Mouse (Mus musculus): ENCODE measurements around the gene 1810055G02Rik. TPM values are rescaled to one million over a fixed set of nuclear protein-coding genes. Genes with fewer than 3 reads are reported as not detected.

The 1810055G02Rik gene
- total and polyA plus RNA-seq, 3 experiments = 22.4 to 32.3 TPM; not detected in 1

GRCm38 (mm10) chr19:3695006-3695405, 13.1 kb upstream of the 1810055G02Rik start:
- Histone ChIP-seq H3K4me3 (ENCODE audit: control insufficient read depth in 1 of 2, insufficient read depth in 1 of 2, low read depth in 2 of 2, low read length in 2 of 2) (no peak overlapping the region), H3K79me2 (ENCODE audit: control insufficient read depth, insufficient read depth, low read length, poor library complexity) (no peaks in the 10 kb centered on the region), H3K36me3 (ENCODE audit: control insufficient read depth in 1 of 2, insufficient read depth in 2 of 2, low read length in 2 of 2) (no peaks in the 10 kb centered on the region; a peak in 1 of 4 replicates), H3K9ac (ENCODE audit: control insufficient read depth, low read depth, low read length, poor library complexity, severe bottlenecking) (no peak overlapping the region), H3K9me3 (replicated peaks; ENCODE audit: insufficient read depth, low read length) (no peaks in the 10 kb centered on the region), H3K27ac (ENCODE audit: control insufficient read depth, low read depth, low read length) (no peak overlapping the region), H3K4me1 (ENCODE audit: control insufficient read depth in 1 of 2, insufficient read depth in 2 of 2, low read length in 2 of 2) (no peaks in the 10 kb centered on the region), H3K27me3 (ENCODE audit: control insufficient read depth in 1 of 2, insufficient read depth in 2 of 2, low read length in 2 of 2) (no peaks in the 10 kb centered on the region)
- TF ChIP-seq ZKSCAN1 (IDR thresholded peaks at IDR 0.05; ENCODE audit: low read depth, low read length) (no peak), TCF12 (IDR thresholded peaks at IDR 0.05; ENCODE audit: low read depth, low read length) (no peak), EP300 (IDR thresholded peaks at IDR 0.05; ENCODE audit: low read depth in 1 of 2, low read length in 2 of 2) (no peak), KAT2A (conservative IDR thresholded peaks at IDR 0.05; ENCODE audit: low read depth, low read length) (no peak), MAZ (IDR thresholded peaks at IDR 0.05; ENCODE audit: low read depth, low read length) (no peak), MYB (IDR thresholded peaks at IDR 0.05; ENCODE audit: low read depth, low read length) (no peak), ETS1 (IDR thresholded peaks at IDR 0.05; ENCODE audit: low read depth, low read length) (no peak), POLR2A (IDR thresholded peaks at IDR 0.05; ENCODE audit: control insufficient read depth in 1 of 2, insufficient read depth in 1 of 2, low read depth in 1 of 2, low read length in 2 of 2, poor library complexity in 1 of 2) (no peak), USF1 (IDR thresholded peaks at IDR 0.05; ENCODE audit: low read depth, low read length) (no peak), TBP (IDR thresholded peaks at IDR 0.05; ENCODE audit: low read depth, low read length) (no peak), GABPA (IDR thresholded peaks at IDR 0.05; ENCODE audit: low read depth, low read length) (no peak), GATA1 (IDR thresholded peaks at IDR 0.05; ENCODE audit: low read depth, low read length) (no peak), SMC3 (IDR thresholded peaks at IDR 0.05; ENCODE audit: low read depth, low read length) (no peak), POLR2AphosphoS2 (IDR thresholded peaks at IDR 0.05; ENCODE audit: low read length) (no peak), USF2 (IDR thresholded peaks at IDR 0.05; ENCODE audit: borderline replicate concordance in 1 of 2, insufficient read depth in 1 of 2, low read depth in 1 of 2, low read length in 2 of 2) (no peak), E2F4 (IDR thresholded peaks at IDR 0.05; ENCODE audit: borderline replicate concordance, low read depth, low read length) (no peak), ZNF384 (IDR thresholded peaks at IDR 0.05; ENCODE audit: low read depth, low read length) (no peak)
- no peak for DNase-seq (ENCODE audit: low read depth, low spot score)

- TF ChIP-seq MXI1 (IDR thresholded peaks at IDR 0.05; ENCODE audit: low read depth, low read length) (no peak), MAZ (IDR thresholded peaks at IDR 0.05; ENCODE audit: low read depth, low read length) (no peak), KAT2A (conservative IDR thresholded peaks at IDR 0.05; ENCODE audit: low read depth, low read length) (no peak)
- H3K79me2 ChIP-seq (ENCODE audit: control insufficient read depth, insufficient read depth, low read length, poor library complexity) = no peaks in the 10 kb centered on the region
- H3K36me3 ChIP-seq (ENCODE audit: control insufficient read depth in 1 of 2, insufficient read depth in 2 of 2, low read length in 2 of 2) = no peaks in the 10 kb centered on the region; a peak in 1 of 4 replicates
- H3K9ac ChIP-seq (ENCODE audit: control insufficient read depth, low read depth, low read length, poor library complexity, severe bottlenecking) = no peak overlapping the region
- no peaks in the 10 kb centered on the region for H3K4me1 ChIP-seq (ENCODE audit: control insufficient read depth in 1 of 2, insufficient read depth in 2 of 2, low read length in 2 of 2)
- no peak for DNase-seq (ENCODE audit: low read depth, low spot score)
- no peaks in the 10 kb centered on the region for H3K9me3 ChIP-seq (replicated peaks; ENCODE audit: insufficient read depth, low read length)
- no peaks in the 10 kb centered on the region for H3K27me3 ChIP-seq (ENCODE audit: control insufficient read depth in 1 of 2, insufficient read depth in 2 of 2, low read length in 2 of 2)
- H3K27ac ChIP-seq (ENCODE audit: control insufficient read depth, low read depth, low read length) = no peak overlapping the region
- H3K4me3 ChIP-seq (ENCODE audit: control insufficient read depth in 1 of 2, insufficient read depth in 1 of 2, low read depth in 2 of 2, low read length in 2 of 2) = no peak overlapping the region
These were observed 12.6 kb upstream of the 1810055G02Rik start for GRCm38 (mm10) chr19:3695471-3695870.
